Mouse (Mus musculus) splenic B cell, adult 2 months (primary cell): Measurements from ENCODE around the gene Iqgap2.

Experiments used
- DNase-seq: peaks from one replicate; pipeline ENCODE4 v3.0.0-alpha.2; 2011; ENCODE audit warnings: low read depth, low spot score
- H3K27me3 ChIP-seq: 2 replicates; pipeline ENCODE4 v1.6.1; 2012; ENCODE audit warnings: mild to moderate bottlenecking, low read length, moderate library complexity, mixed read lengths; ENCODE audit not compliant: control insufficient read depth, poor library complexity, insufficient read depth, severe bottlenecking
- H3K36me3 ChIP-seq: 2 replicates; pipeline ENCODE4 v1.6.1; 2012; ENCODE audit warnings: mild to moderate bottlenecking, low read length, moderate library complexity, mixed read lengths; ENCODE audit not compliant: control insufficient read depth, poor library complexity, insufficient read depth, severe bottlenecking

Iqgap2 gene

DNA sequence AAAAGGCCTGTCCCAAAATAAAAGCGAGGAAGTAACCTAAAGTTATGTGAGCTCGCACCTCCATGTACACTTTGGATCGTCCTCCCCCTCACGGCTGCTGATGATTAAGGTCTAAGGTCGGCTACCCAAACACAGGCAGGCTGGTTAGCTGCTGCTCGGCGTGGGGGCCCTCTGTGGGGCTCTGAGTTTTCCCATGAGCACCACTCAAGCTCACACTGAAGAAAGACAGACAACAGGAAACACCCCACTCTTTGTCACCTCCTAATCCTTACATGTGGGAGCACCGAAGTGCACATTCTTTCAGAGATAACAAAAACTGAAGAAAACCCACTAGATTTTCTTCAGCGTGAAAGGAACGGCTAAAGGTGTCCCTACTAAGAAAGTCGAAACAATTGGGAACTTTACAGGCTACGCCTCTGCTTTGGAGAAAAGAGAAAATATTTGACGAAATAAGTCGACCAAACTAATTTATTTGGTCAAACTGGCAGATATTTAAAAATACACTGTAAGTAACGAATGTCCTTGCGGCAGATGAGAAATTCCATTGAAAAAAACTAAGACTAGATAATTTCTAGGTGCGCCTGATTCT, 274.5 kb downstream of the Iqgap2 start:
- DNase-seq: no peak
- Histone ChIP-seq H3K36me3 (no peaks in the 10 kb centered on the region), H3K27me3 (peaks cover 5% of the 10 kb centered on the region)

DNA sequence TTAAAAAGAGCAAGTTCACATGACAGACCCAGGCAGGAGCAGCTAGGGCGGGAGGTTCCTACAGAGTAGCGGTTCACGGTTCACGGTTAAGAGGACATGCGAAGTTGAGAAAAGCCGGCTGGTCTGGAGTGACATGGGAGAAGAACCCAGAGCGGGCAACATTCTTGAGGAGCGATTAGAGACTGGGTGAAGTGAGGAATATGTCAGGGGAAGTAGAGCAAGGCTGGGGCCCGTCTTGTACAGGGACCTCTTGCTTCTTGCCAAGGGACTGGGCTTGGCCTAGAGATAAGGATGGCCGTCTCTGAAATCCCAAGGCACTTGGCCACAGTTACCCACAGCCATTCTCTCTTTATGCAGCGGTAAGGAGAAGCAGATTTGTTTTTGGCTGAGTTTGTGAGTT, 275.2 kb downstream of the Iqgap2 start:
- peaks cover 5% of the 10 kb centered on the region for H3K27me3 ChIP-seq
- H3K36me3 ChIP-seq: no peaks in the 10 kb centered on the region
- DNase-seq: no peak

DNA sequence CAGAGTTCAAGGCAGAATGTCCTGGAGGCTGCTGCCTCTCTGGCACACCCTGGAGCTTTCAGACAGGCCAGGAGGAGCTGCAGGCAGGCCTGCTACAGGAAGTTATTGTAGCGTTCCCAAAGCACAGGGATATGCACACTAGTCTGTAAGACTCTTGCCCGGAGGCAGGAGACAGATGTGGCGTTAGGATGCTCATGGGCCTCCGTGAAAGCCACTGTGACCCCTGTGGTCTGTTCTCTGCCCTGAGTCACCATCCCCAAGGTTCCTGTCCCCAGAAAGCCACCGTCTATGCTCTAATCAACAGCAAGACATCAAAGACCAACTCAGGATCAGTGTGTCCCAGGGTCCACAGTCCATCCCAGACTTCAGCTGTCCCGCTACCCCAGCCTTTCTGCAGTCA, 277.0 kb downstream of the Iqgap2 start:
- DNase-seq: no peak
- Histone ChIP-seq H3K36me3 (no peaks in the 10 kb centered on the region), H3K27me3 (peaks cover 5% of the 10 kb centered on the region)

DNA sequence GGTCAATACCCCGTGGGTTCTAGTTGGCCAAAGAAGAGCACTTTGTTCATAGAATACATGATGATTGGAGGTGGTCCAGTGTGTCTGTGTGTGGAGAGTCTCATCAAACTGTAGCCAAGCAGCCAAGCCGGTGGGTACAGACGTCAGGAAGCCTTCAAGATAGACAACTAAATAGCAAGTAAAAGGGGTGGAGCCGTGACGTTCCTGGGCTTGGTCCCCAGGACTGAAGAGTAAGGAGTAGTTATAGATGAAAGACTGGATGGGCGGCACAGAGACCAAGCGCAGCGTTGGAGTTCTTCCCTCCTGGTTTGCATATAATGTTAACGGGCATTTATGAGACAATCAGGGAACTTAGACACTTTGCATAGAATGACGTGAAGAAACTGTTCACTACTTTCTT, 279.5 kb downstream of the Iqgap2 start:
- no peak for DNase-seq
- Histone ChIP-seq H3K36me3 (no peaks in the 10 kb centered on the region), H3K27me3 (no peaks in the 10 kb centered on the region; the same call in 1 of the 2 replicates)

DNA sequence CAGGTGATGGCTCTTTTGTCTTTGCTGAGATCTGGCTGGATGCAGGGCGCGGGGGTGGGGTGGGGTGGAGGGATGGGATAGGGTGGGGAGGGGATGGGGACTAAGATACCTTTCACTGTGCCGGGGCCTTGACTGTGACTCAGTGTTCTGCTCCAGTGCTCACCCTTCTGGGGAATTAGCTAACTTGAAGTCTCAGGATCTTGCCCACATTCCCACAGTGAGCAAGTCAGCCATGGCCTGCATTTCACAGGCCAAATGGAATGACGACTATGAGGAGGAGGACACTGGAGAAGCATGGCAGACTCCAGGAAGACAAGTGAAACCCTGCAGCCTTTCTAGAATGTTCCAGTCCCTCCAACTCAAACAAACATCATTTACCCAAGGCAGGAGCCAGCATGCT, 280.0 kb downstream of the Iqgap2 start:
- Histone ChIP-seq H3K27me3 (no peaks in the 10 kb centered on the region), H3K36me3 (no peaks in the 10 kb centered on the region)
- no peak for DNase-seq

DNA sequence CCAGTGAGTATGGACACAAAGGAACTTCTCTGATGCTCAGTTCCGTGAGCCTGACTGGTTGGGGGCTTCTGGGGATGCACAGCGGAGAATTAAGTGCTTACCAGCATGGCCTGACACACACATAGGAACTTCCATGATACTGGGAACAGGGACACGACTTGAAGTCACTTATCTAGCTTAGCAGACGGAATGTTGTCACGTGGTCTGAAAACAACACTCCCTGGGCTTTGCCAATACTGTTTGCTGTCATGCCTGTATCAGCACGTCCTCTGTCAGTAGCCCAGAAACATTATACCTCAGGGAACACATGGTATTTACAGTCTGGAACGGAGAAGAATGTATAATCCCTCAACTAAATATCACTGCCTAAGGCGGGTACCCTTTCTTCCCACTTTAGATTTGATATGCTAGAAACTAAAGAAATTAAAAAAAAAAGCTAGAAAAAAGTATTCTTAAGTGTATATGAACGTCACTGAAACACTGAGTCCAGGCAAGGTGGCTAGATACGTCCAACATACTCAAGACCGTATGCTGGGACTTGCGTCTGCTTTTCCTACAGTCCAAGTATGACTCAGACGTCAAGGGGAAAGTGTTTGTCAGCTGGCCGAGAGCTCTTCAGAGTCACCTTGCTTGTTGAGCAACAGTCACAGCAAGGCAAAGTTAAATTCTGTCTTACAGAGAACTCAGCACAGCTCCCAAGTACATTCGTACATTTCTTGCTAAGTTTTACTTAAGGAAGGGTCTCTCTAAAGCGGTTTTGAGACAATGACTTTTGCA, 280.7 kb downstream of the Iqgap2 start:
- no peak for DNase-seq

DNA sequence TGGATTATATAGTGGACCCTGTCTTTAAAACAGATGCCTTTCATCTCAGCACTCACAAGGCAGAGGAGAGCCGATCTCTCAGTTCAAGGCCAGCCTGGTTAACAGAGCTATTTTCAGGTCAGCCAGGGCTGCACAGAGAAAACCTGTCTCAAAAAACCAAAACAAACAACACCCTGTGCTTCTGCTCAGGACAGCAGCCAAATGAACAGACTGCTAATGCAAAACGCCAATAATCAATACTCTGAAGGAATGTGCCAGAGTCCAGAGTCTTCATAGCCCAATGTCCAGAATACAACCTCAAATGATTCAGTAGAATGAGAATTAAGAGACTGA, 282.7 kb downstream of the Iqgap2 start:
- H3K36me3 ChIP-seq: no peaks in the 10 kb centered on the region
- no peaks in the 10 kb centered on the region for H3K27me3 ChIP-seq
- DNase-seq: no peak

More for the DNA sequence above, 280.7 kb downstream of the Iqgap2 start:
- no peaks in the 10 kb centered on the region for H3K27me3 ChIP-seq
- H3K36me3 ChIP-seq: no peaks in the 10 kb centered on the region

DNA sequence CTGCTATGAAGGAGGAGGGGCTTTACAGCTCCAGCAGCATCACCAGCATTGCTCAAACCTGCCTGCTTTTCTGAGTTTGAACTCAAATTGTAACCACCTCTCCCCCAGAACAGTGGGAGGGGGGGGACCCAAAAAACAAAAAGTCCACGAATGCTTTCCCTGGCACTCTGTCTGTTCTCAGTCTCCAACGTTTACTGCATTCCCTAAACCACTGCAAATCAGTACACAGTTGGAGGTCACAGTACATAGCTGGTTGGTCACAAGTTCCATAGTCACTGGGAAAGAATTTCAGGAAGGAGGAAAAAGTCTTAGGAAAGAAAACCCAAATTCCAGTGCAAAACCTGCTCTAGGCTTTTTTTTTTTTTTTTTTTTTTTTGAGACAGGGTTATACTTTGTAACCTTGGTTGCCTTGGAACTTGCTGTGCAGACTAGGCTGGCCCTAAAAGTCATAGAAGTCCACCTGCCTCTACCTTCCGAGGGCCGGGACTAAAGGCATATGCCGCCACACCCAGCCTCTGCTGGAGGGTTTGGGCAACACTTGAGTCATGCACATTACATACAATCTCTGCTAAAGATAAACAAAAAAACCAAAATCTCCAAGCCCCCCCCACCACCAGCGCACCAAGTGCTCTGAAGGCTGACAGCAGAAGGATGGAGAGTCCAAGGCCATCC, 283.2 kb downstream of the Iqgap2 start:
- no peaks in the 10 kb centered on the region for H3K27me3 ChIP-seq
- H3K36me3 ChIP-seq: no peaks in the 10 kb centered on the region
- DNase-seq: no peak

DNA sequence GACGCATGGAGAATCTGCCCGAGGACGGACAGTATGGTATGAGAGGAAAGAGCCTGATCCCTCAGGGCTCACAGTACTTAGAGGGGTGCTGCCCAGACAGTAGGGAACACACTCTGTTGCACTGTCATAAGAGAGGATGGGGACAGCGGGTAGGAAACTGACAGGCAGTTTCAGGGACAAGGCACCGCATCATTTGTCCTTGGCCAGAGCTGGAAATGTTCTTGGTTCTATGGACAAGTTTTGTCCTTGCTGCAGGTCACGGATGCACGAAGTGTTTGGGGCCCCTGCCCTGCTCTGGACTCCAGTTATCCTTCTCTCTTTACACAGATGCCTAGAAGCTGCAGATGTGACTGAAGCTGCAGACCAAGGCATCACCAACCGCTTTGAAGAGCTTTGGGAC, 284.7 kb downstream of the Iqgap2 start:
- Histone ChIP-seq H3K36me3 (no peaks in the 10 kb centered on the region), H3K27me3 (no peaks in the 10 kb centered on the region)
- no peak for DNase-seq

DNA sequence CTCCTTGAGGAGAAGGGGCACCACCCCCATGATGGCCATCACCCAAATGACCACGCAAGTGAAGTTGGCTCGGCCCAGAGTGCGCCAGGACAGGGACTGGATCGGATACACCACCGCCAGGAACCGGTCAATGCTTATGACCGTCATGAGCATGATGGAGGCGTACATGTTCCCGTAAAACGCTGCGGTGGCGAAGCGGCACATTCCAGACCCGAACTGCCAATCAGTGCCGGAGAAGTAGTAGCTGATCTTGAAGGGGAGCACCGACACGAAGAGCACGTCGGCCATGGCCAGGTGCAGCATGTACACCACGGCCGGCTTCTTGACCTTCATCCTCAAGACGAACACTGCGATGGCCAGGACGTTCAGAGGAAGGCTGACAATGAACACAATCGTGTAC, 287.4 kb downstream of the Iqgap2 start:
- H3K27me3 ChIP-seq: no peaks in the 10 kb centered on the region
- no peak for DNase-seq
- no peaks in the 10 kb centered on the region for H3K36me3 ChIP-seq

DNA sequence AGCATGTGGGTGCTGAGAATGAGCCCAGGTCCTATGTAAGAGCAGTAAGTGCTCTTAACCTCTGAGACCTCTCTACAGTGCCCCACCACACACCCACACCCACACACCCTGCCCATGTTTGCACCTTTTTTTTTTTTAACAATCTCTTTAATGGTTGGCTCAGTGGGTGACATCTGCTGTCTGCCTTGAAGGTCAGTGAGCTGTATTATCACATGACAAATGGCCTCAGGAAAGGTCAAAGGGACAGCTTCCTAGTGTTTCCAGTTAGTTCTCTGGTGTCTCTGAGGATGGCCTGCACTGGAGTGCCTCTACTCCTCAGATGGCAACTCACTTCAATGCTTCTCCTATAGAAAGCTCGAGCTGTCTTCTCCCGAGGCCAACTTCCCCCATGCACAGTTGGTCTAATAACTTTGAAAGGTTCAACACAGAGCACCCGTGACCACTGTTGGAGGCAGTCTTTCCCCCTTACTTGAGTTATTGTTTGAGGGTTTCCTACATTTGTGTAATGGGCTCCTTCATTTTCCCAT, 291.8 kb downstream of the Iqgap2 start:
- Histone ChIP-seq H3K27me3 (no peaks in the 10 kb centered on the region), H3K36me3 (no peaks in the 10 kb centered on the region)
- no peak for DNase-seq

DNA sequence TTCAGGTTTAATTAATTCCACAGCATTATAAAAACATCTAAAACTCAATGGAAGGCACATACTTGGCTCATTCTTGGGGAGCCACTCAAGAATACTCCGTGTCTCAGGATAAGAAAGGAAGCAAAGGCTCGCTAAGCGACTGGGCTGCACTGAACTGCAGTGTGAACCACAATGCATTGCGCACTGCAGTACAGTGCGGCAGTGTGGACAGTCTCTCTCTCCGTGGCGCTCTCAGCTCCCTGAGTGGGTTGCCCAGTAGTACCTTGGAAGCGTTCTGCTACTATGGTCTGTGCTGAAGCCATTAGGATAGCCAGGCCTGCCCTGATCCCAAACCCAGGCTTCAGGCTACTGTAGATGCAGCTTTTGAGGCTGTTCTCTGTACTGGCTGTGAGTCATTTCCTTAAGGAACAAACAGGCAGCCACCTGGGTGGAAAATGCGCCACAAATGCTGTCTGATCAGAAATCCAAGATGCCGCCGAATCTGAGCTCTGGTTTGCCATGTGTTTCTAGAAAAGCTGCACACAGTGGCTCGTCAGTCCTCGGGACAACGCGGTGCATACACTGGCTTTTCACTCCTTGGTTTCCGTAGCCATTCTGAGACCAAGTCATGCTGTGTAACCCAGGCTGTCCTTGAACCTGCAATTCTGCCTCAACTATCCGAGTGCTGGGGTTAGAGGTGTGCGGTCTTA, 293.3 kb downstream of the Iqgap2 start:
- DNase-seq: no peak
- Histone ChIP-seq H3K27me3 (no peaks in the 10 kb centered on the region), H3K36me3 (no peaks in the 10 kb centered on the region)

DNA sequence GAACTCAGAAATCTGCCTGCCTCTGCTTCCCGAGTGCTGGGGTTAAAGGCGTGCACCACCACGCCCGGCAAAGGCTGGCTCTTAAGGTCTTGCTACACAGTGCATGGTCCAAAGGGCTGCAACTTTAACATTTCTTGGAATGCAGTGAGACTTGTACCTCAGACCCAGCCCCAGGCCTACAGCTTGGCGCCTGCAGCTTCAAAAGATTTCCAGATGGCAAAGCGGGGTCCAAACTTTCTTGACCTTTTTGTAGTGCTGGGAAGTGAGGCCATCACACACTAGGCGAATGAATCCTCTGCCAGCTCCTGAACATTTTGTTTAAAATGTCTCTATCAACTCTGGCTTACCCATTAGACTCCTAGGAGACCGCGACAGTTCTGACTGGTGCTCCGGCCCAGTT, 294.1 kb downstream of the Iqgap2 start:
- no peaks in the 10 kb centered on the region for H3K27me3 ChIP-seq
- H3K36me3 ChIP-seq: no peaks in the 10 kb centered on the region
- no peak for DNase-seq

DNA sequence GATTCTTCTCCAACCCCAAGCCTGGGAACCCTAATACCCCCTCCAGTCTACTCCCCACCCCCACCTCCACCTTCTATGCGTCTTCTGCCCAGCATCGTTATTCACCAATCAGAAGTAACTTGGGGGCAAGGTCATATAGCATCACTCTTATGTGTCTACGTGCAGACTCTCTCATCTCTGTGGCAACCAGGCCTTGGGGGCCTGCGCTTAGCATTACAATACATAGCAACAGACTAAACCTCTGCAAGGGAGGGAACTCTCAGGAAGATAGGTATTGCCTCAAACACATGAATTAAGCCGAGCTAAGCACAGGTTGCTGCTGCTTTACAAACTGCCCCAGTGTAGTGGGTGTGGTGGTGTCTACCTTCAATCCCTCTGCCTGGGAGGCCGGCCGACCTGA, 295.0 kb downstream of the Iqgap2 start:
- no peak for DNase-seq
- Histone ChIP-seq H3K27me3 (no peaks in the 10 kb centered on the region), H3K36me3 (no peaks in the 10 kb centered on the region)

DNA sequence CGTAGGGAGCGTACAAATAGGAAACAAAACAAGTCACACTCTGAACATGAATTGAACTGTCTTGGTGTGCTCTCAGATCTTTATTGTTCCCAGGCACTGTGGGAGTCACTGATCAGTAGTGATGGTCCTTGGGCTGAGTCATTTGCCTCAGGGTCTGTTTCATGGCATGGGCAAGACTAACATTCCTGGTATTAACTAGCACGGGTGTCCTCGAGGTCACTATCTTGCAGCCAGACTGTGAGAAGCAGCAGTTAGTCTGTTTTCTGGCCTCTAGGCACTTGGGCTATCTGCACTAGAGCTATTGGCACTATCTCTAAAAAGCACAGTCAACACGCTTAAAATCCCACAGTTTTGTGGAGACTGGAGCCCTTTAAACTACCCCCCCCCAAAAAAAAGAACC, 295.8 kb downstream of the Iqgap2 start:
- Histone ChIP-seq H3K27me3 (no peaks in the 10 kb centered on the region), H3K36me3 (no peaks in the 10 kb centered on the region)
- no peak for DNase-seq
